Comparison of ENCODE assay signal across 7 mouse cellular contexts in genomic region chr7:44466888-44467311, GRCm38 (mm10). TPM values are rescaled to one million over a fixed set of nuclear protein-coding genes. Genes with fewer than 3 reads are reported as not detected.
A peak's percentile ranks its signal among the peaks of the same experiment; 100 is the strongest.
DNase-seq lines count a peak whose midpoint lies in the region; ATAC-seq and TF ChIP-seq lines count a peak whose summit lies in the region.

No protein-coding gene starts in this region.

- H3K9ac ChIP-seq in kidney, embryonic 16.5 days (replicated peaks; ENCODE audit: low read length), result no peak overlapping the region
- H3K9ac ChIP-seq in forebrain, embryonic 11.5 days (ENCODE audit: low read length), result no peak overlapping the region
- H3K9ac ChIP-seq in hindbrain, embryonic 16.5 days (ENCODE audit: low read depth, low read length), result no peak overlapping the region
- H3K9ac ChIP-seq in midbrain, embryonic 16.5 days (ENCODE audit: low read depth, low read length), result 0 out of 2 replicates have a peak overlapping the region, but pooled peaks have one; percentile 28

- peak overlapping the region; percentile 85; the same call in 1 of the 2 replicates for H3K4me3 ChIP-seq in kidney, embryonic 16.5 days (ENCODE audit: low read length)
- H3K4me3 ChIP-seq in forebrain, embryonic 11.5 days (ENCODE audit: low read depth, low read length), result peak overlapping the region; percentile 55
- H3K4me3 ChIP-seq in hindbrain, embryonic 16.5 days (ENCODE audit: low read length), result no peak overlapping the region
- H3K4me3 ChIP-seq in midbrain, embryonic 16.5 days (ENCODE audit: low read depth, low read length), result no peak overlapping the region
- no peak overlapping the region for H3K4me3 ChIP-seq in lung, adult 2 months (replicated peaks; ENCODE audit: extremely low read depth, low read depth, low read length)

- 0 out of 2 replicates have a peak, but pooled peaks have one; percentile 5 for ATAC-seq in kidney, embryonic 16.5 days (ENCODE audit: low FRiP score, low TSS enrichment)
- ATAC-seq in forebrain, embryonic 11.5 days (replicated peaks; ENCODE audit: low FRiP score), result no peak
- peak; percentile 1; the same call in 1 of the 2 replicates for ATAC-seq in hindbrain, embryonic 16.5 days
- ATAC-seq in midbrain, embryonic 16.5 days, result peak; percentile 1; the same call in 1 of the 2 replicates

- peaks cover 31% of the 10 kb centered on the region for H3K27me3 ChIP-seq in kidney, embryonic 16.5 days (ENCODE audit: insufficient read depth, low read length)
- H3K27me3 ChIP-seq in forebrain, embryonic 11.5 days (ENCODE audit: control insufficient read depth, insufficient read depth, low read length), result peaks cover 5% of the 10 kb centered on the region
- H3K27me3 ChIP-seq in hindbrain, embryonic 16.5 days (replicated peaks; ENCODE audit: control insufficient read depth, insufficient read depth, low read length), result no peaks in the 10 kb centered on the region
- H3K27me3 ChIP-seq in midbrain, embryonic 16.5 days (ENCODE audit: control insufficient read depth, insufficient read depth, low read depth, low read length), result no peaks in the 10 kb centered on the region

- no peak for TF ChIP-seq CTCF in lung, adult 2 months (IDR thresholded peaks at IDR 0.05; ENCODE audit: insufficient read depth, low read length)

- no peak overlapping the region for H3K4me2 ChIP-seq in kidney, embryonic 16.5 days (replicated peaks; ENCODE audit: low read depth, low read length)
- no peak overlapping the region for H3K4me2 ChIP-seq in forebrain, embryonic 11.5 days (ENCODE audit: low read depth, low read length, severe bottlenecking)
- H3K4me2 ChIP-seq in hindbrain, embryonic 16.5 days (ENCODE audit: low read length), result no peak overlapping the region
- H3K4me2 ChIP-seq in midbrain, embryonic 16.5 days (ENCODE audit: low read length), result no peak overlapping the region

- 85% methylated on average over 16 of the region's 16 CpGs for WGBS in kidney, embryonic 16.5 days
- WGBS in forebrain, embryonic 11.5 days, result 87% methylated on average over 16 of the region's 16 CpGs
- WGBS in hindbrain, embryonic 16.5 days, result 77% methylated on average over 16 of the region's 16 CpGs
- 73% methylated on average over 16 of the region's 16 CpGs for WGBS in midbrain, embryonic 16.5 days
- 84% methylated on average over 16 of the region's 16 CpGs for WGBS in lung, adult 2 months

- H3K27ac ChIP-seq in kidney, embryonic 16.5 days (ENCODE audit: low read length), result no peak overlapping the region
- H3K27ac ChIP-seq in forebrain, embryonic 11.5 days (ENCODE audit: low read depth, low read length), result no peak overlapping the region
- H3K27ac ChIP-seq in hindbrain, embryonic 16.5 days (ENCODE audit: low read depth, low read length), result peak overlapping the region; percentile 92
- H3K27ac ChIP-seq in midbrain, embryonic 16.5 days (ENCODE audit: low read length), result peak overlapping the region; percentile 94

- H3K9me3 ChIP-seq in kidney, embryonic 16.5 days (ENCODE audit: low read length), result no peaks in the 10 kb centered on the region
- H3K9me3 ChIP-seq in forebrain, embryonic 11.5 days (ENCODE audit: control insufficient read depth, low read length), result no peaks in the 10 kb centered on the region
- H3K9me3 ChIP-seq in hindbrain, embryonic 16.5 days (ENCODE audit: control insufficient read depth, low read length), result no peaks in the 10 kb centered on the region
- H3K9me3 ChIP-seq in midbrain, embryonic 16.5 days (replicated peaks; ENCODE audit: control insufficient read depth, low read length, poor library complexity, severe bottlenecking), result no peaks in the 10 kb centered on the region

- H3K4me1 ChIP-seq in kidney, embryonic 16.5 days (ENCODE audit: insufficient read depth, low read length), result peaks cover 12% of the 10 kb centered on the region
- peaks cover 21% of the 10 kb centered on the region for H3K4me1 ChIP-seq in forebrain, embryonic 11.5 days (replicated peaks; ENCODE audit: control insufficient read depth, insufficient read depth, low read length)
- H3K4me1 ChIP-seq in hindbrain, embryonic 16.5 days (ENCODE audit: control insufficient read depth, insufficient read depth, low read depth, low read length), result peaks cover 46% of the 10 kb centered on the region
- H3K4me1 ChIP-seq in midbrain, embryonic 16.5 days (ENCODE audit: control insufficient read depth, insufficient read depth, low read length), result peaks cover 46% of the 10 kb centered on the region
- peaks cover 8% of the 10 kb centered on the region for H3K4me1 ChIP-seq in lung, adult 2 months (ENCODE audit: control insufficient read depth, insufficient read depth, low read length)

- DNase-seq in kidney, postnatal 4 days, result no peak
- DNase-seq in forebrain, embryonic 11.5 days (ENCODE audit: low spot score), result peak; percentile 59
- no peak for DNase-seq in lung, adult 2 months
- DNase-seq in c-Kit-positive CD71-positive TER-119-positive erythroid progenitor cells, embryonic 14.5 days (ENCODE audit: low spot score), result no peak

- no peaks in the 10 kb centered on the region for H3K36me3 ChIP-seq in kidney, embryonic 16.5 days (ENCODE audit: insufficient read depth, low read length)
- no peaks in the 10 kb centered on the region; the same call in 1 of the 2 replicates for H3K36me3 ChIP-seq in forebrain, embryonic 11.5 days (ENCODE audit: control insufficient read depth, insufficient read depth, low read length)
- peaks cover 12% of the 10 kb centered on the region for H3K36me3 ChIP-seq in hindbrain, embryonic 16.5 days (ENCODE audit: control insufficient read depth, insufficient read depth, low read length)
- peaks cover 18% of the 10 kb centered on the region for H3K36me3 ChIP-seq in midbrain, embryonic 16.5 days (ENCODE audit: control insufficient read depth, insufficient read depth, low read length)

- TF ChIP-seq POLR2A in lung, adult 2 months (IDR thresholded peaks at IDR 0.05; ENCODE audit: borderline replicate concordance, extremely low read depth, low read depth, low read length), result no peak

RNA-seq across cellular contexts. Expression of gene Josd2, which starts 0.9 kb away (rescaled TPM):
- polyA plus RNA-seq in kidney, embryonic 16.5 days (2015; fragmentation: Nextera tagmentation; extraction: Ambion mirVana), result 88.1 and 89.5 TPM in 2 replicates
- polyA plus RNA-seq in forebrain, embryonic 11.5 days (2014; fragmentation: Nextera tagmentation; extraction: Ambion mirVana), result 60.9 and 68.9 TPM in 2 replicates
- polyA plus RNA-seq in hindbrain, embryonic 16.5 days (2015; fragmentation: Nextera tagmentation; extraction: Ambion mirVana), result 42.5 and 46.2 TPM in 2 replicates
- 39.5 and 39.6 TPM in 2 replicates for polyA plus RNA-seq in midbrain, embryonic 16.5 days (2015; fragmentation: Nextera tagmentation; extraction: Ambion mirVana)
- polyA plus RNA-seq in lung, adult 2 months (2012; rRNA removed), result 164 and 175 TPM in 2 replicates

RNA-seq across cellular contexts. Expression of gene Aspdh, which starts 1.7 kb away (rescaled TPM):
- polyA plus RNA-seq in kidney, embryonic 16.5 days (2015; fragmentation: Nextera tagmentation; extraction: Ambion mirVana), result 6.9 and 7.7 TPM in 2 replicates
- polyA plus RNA-seq in forebrain, embryonic 11.5 days (2014; fragmentation: Nextera tagmentation; extraction: Ambion mirVana), result 2.6 and 2.9 TPM in 2 replicates
- 3.1 and 3.9 TPM in 2 replicates for polyA plus RNA-seq in hindbrain, embryonic 16.5 days (2015; fragmentation: Nextera tagmentation; extraction: Ambion mirVana)
- 3.9 and 4.2 TPM in 2 replicates for polyA plus RNA-seq in midbrain, embryonic 16.5 days (2015; fragmentation: Nextera tagmentation; extraction: Ambion mirVana)
- polyA plus RNA-seq in lung, adult 2 months (2012; rRNA removed), result 0.24 and 0.50 TPM in 2 replicates

RNA-seq across cellular contexts. Expression of gene Emc10, which starts 29.4 kb away (rescaled TPM):
- 117 and 127 TPM in 2 replicates for polyA plus RNA-seq in kidney, embryonic 16.5 days (2015; fragmentation: Nextera tagmentation; extraction: Ambion mirVana)
- 115 and 124 TPM in 2 replicates for polyA plus RNA-seq in forebrain, embryonic 11.5 days (2014; fragmentation: Nextera tagmentation; extraction: Ambion mirVana)
- polyA plus RNA-seq in hindbrain, embryonic 16.5 days (2015; fragmentation: Nextera tagmentation; extraction: Ambion mirVana), result 145 and 150 TPM in 2 replicates
- 121 and 137 TPM in 2 replicates for polyA plus RNA-seq in midbrain, embryonic 16.5 days (2015; fragmentation: Nextera tagmentation; extraction: Ambion mirVana)
- 250 and 268 TPM in 2 replicates for polyA plus RNA-seq in lung, adult 2 months (2012; rRNA removed)

RNA-seq across cellular contexts. Expression of gene Fam71e1, which starts 29.5 kb away (rescaled TPM):
- polyA plus RNA-seq in kidney, embryonic 16.5 days (2015; fragmentation: Nextera tagmentation; extraction: Ambion mirVana), result 15.4 and 17.8 TPM in 2 replicates
- 22.3 and 25.3 TPM in 2 replicates for polyA plus RNA-seq in forebrain, embryonic 11.5 days (2014; fragmentation: Nextera tagmentation; extraction: Ambion mirVana)
- 20.4 and 23.7 TPM in 2 replicates for polyA plus RNA-seq in hindbrain, embryonic 16.5 days (2015; fragmentation: Nextera tagmentation; extraction: Ambion mirVana)
- 24.2 and 29.8 TPM in 2 replicates for polyA plus RNA-seq in midbrain, embryonic 16.5 days (2015; fragmentation: Nextera tagmentation; extraction: Ambion mirVana)
- 9.5 and 10.3 TPM in 2 replicates for polyA plus RNA-seq in lung, adult 2 months (2012; rRNA removed)

RNA-seq across cellular contexts. Expression of gene Lrrc4b, which starts 38.1 kb away (rescaled TPM):
- 0.25 and 0.32 TPM in 2 replicates for polyA plus RNA-seq in kidney, embryonic 16.5 days (2015; fragmentation: Nextera tagmentation; extraction: Ambion mirVana)
- 8.2 and 9.8 TPM in 2 replicates for polyA plus RNA-seq in forebrain, embryonic 11.5 days (2014; fragmentation: Nextera tagmentation; extraction: Ambion mirVana)
- polyA plus RNA-seq in hindbrain, embryonic 16.5 days (2015; fragmentation: Nextera tagmentation; extraction: Ambion mirVana), result 12.4 and 12.6 TPM in 2 replicates
- polyA plus RNA-seq in midbrain, embryonic 16.5 days (2015; fragmentation: Nextera tagmentation; extraction: Ambion mirVana), result 14.3 and 15.9 TPM in 2 replicates
- 4.5 and 4.9 TPM in 2 replicates for polyA plus RNA-seq in lung, adult 2 months (2012; rRNA removed)

Comparison
In these comparisons a context has a peak if more than half of its experiments do, and no peak if none do; other contexts are left out.
1. H3K27ac ChIP-seq: peak in hindbrain, embryonic 16.5 days (single experiment) and midbrain, embryonic 16.5 days (single experiment); none in kidney, embryonic 16.5 days (single experiment) and forebrain, embryonic 11.5 days (single experiment).
2. H3K4me3 ChIP-seq: peak in kidney, embryonic 16.5 days (single experiment) and forebrain, embryonic 11.5 days (single experiment); none in hindbrain, embryonic 16.5 days (single experiment), midbrain, embryonic 16.5 days (single experiment) and lung, adult 2 months (single experiment).